Mouse (Mus musculus): Measurements from ENCODE around the gene Rasgef1b.

- TF ChIP-seq CTCF (IDR thresholded peaks at IDR 0.05) (no peak), EP300 (IDR thresholded peaks at IDR 0.05) (no peak)
Observed at GRCm38 (mm10) chr5:99575897-99576296, 153.0 kb downstream of the Rasgef1b start.

Data from lung, postnatal 0 days (tissue).